Mouse (Mus musculus) frontal cortex, postnatal 14 days (tissue): ENCODE results near the gene Prrc2b.

Experiments used
- DNase-seq, 2 experiments: peaks; one replicate each; pipeline ENCODE4 v3.0.0; 2022; ENCODE audit warnings: low spot score in 2 of 2

The Prrc2b gene

GRCm38 (mm10) chr2:32187019-32187551 lies 36.2 kb downstream of the Prrc2b start:
- DNase-seq, result no peak

DNA sequence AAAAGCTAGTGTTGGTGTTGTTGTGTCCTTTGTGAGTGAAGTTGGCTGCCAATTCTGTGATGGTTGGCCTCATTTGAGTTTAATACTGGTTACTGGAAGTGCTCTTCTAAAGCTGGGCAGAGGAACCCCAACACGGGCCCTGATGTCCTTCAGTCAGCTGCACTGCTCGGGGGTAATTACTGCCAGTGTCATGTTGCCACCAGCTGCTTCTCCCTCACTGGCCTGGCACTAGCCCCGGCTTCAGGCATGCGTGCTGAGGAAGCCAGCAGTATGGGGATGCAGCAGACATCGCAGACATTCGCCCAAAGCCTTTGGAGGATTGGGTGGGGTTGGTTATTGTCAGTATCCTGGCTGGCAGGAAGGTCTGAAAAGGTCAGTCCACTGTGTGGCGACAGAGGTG lies 36.8 kb downstream of the Prrc2b start:
- DNase-seq, result no peak

DNA sequence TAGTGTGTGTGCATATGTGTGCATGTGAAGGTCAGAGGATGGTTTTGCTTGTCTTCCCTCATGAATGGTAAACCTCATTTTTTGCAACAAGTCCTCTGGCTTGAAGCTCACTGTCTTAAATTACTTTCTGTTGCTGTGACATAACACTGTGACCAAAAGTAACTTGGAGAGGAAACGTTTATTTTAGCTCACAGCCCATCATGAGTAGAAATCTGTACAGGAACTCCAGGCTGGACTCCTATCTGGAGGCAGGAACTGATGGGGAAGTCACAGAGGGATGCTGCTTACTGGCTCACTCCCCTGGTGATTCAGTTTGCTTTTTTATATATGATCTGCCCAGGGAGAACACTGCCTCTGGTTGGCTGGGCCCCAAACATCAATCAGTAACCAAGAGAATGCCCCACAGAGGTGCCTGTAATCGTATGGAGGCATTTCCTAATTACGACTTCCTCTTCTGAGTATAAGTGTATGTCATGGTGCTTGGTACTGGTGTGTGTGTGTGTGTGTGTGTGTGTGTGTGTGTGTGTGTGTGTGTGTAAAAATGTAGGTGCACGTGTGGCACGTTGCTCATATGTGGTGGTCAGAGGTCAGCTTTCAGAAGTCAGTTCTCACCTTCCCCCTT lies 38.3 kb downstream of the Prrc2b start:
- no peak for DNase-seq

GRCm38 (mm10) chr2:32190620-32191019 lies 39.7 kb downstream of the Prrc2b start:
- DNase-seq, result no peak

- no peak for DNase-seq
Measured at GRCm38 (mm10) chr2:32191872-32192507, 41.1 kb downstream of the Prrc2b start.

DNA sequence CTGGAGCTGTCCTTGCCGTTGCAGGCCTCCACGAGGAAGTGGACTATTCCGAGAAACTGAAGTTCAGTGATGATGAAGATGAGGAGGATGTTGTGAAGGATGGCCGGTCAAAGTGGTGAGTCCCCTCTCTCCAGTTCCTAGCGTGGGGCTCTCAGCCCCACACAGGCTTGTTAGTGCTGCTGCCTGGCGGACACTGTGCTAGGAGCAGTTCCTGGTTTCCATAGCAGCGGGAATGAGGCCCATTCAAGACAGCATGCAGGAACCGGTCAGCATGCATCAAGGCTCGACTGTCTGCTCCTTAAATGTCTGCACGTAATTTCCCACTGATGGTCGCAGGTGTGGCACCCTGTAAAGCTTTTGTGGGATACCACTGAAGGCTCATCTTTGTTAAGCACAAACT lies 48.1 kb downstream of the Prrc2b start:
- no peak for DNase-seq

DNA sequence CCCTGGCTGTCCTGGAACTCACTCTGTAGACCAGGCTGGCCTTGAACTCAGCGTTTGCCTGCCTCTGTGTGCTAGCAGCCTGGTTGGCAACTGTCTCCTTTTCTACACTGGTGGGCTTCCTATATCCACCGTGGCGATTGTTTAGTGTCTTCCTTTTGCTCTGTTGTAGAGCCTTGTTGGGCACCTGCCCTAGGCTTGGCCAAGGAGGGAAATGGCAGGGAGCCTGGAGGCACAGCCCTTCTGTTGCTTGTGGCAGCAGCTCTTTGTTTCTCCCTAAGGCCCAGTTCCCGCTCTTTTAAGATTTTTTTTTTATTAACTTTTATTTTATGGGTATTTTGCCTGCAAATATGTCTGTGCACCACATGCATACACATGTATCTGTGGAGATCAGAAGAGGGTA lies 49.2 kb downstream of the Prrc2b start:
- DNase-seq, result no peak

DNA sequence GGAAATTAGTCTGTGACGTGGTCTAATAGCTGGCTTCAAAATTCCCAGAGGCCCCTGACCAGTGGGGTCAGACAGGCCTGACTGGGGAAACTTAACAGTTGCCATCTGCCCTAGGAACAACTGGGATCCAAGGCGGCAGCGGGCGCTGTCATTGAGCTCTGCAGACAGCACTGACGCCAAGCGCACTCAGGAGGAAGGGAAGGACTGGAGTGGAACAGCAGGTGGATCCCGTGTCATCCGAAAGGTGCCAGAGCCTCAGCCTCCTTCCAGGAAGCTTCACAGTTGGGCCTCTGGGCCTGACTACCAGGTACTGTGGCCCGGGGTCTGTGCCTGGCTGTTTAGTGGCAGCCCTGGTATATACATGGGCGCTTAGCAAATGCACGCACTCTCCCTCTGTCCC lies 49.8 kb downstream of the Prrc2b start:
- no peak for DNase-seq

- DNase-seq, result no peak
Measured at GRCm38 (mm10) chr2:32201527-32201926, 50.6 kb downstream of the Prrc2b start.

DNA sequence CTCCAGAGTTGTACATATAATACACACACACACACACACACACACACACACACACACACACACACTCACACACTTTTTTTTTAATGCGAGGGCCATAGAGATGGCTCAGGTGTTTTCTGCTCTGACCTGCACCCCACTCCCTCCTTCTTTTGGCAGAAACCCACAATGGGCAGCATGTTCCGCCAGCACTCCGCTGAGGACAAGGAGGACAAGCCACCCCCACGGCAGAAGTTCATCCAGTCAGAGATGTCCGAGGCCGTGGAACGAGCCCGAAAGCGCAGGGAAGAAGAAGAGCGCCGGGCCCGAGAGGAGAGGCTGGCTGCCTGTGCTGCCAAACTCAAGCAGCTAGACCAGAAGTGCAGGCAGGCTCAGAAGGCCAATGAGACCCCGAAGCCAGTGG lies 53.0 kb downstream of the Prrc2b start:
- DNase-seq, result no peak

GRCm38 (mm10) chr2:32207682-32208081 lies 56.8 kb downstream of the Prrc2b start:
- DNase-seq, result no peak

DNA sequence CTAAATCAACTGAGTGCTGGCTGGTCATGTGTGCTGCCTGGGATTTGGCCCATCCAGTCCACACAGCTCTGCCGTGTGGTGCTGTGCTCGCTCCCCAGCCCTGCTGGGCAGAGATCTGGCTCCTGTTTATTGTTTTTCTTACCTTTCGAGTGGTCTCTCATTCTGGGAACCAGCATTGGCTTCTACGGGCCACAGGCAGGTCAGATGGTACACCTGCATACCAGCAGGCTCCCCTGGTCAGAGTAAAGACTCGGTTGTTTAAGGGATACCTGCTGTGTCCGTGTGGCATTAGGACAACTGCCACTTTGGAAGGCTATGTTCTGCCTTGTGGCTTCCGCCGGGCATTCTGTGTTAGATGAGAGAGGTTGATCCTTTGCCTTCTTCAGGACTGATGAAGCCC lies 60.8 kb downstream of the Prrc2b start:
- DNase-seq, result no peak

- no peak for DNase-seq
Measured at GRCm38 (mm10) chr2:32213000-32213399, 62.1 kb downstream of the Prrc2b start.

- DNase-seq, result no peak
Measured at GRCm38 (mm10) chr2:32215576-32215975, 64.7 kb downstream of the Prrc2b start.

GRCm38 (mm10) chr2:32216506-32216905 lies 65.6 kb downstream of the Prrc2b start:
- no peak for DNase-seq

GRCm38 (mm10) chr2:32217656-32218055 lies 66.8 kb downstream of the Prrc2b start:
- DNase-seq, result no peak

DNA sequence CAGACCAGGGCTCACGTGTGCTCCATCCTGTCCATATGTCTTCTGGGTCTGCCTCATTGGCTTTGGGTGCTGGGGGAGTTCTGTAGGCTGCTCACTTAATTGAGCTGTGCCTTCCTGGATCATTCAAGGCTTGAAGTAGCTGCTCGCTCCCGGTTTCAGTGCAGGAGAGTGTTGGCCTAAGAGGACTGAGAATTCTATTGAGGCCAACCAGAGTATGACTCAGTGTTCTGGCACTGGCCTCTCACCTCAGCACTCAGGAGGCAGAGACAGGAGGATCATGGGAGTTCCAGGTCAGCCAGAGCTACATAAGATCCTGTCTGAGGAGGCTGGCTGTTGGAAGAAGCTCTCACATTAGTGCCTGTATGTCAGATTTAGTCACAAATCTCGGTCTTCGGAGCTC lies 67.2 kb downstream of the Prrc2b start:
- no peak for DNase-seq

DNA sequence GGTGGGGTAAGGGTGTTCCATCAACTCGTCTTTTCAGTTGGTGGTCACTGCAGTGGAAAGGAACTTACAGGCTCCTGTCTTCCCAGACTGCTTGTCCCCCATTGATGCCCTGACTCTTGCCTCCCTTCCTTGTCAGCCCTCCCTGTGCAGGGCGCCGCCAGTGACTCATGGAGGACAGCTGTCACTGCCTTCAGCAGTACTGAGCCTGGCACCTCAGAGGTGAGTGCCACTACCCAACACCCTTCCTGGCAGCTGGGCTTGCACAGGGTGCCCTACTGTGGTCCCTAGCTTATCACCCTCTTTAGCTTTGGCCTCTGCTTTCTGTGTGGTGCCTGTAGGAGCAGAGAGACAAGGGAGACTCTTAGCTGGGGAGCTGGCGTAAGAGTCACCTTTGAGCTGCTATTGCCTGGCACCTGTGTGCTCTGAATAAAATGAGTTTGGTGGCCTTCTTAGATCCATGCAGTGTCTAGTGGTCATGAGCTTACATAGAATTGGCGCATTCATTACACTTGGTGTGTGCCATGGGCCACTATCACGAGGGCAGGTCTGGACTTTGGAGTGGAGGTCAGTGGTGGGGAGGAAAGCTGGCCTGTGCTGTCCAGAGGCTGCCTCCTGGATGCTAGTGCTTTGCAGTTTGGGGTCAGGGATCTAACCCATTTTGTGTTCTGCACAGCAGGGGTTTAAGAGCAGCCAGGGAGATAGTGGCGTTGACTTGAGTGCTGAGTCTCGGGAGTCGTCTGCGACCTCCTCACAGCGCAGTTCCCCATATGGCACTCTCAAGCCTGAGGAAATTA lies 67.9 kb downstream of the Prrc2b start:
- DNase-seq, result no peak

DNA sequence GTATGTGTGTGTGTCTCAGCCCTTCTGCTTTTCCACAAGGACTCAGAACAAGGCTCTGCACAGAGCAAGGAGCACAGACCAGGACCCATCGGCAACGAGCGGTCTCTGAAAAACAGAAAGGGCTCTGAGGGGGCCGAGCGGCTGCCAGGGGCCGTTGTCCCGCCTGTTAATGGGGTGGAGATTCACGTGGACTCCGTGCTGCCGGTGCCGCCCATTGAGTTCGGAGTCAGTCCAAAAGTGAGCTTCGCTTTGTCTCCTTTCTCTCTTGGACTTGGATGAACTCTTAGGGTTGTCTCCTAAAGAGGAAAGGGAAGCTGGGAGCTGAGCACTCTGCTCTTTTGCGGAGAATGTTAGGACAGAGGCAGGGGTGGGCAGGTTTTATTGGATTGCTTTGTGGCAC lies 68.6 kb downstream of the Prrc2b start:
- DNase-seq, result no peak

DNA sequence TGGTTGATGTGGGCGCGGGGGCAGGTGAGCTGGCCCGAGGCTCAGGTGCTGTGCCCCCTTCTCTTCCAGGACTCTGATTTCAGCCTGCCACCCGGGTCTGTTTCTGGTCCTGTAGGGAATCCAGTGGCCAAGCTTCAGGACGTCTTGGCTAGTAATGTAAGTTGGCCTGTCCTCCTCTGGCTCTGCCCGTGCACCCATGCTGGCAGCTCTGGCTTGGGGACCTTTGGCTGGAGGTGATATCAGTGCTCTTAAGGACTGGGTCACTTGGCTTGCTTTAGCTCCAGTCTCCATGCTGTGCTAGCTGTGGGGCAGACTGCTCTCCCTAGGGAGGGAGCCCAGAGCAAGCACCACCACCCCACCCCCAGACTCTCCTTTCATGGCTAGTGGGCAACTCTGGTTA lies 69.1 kb downstream of the Prrc2b start:
- no peak for DNase-seq

DNA sequence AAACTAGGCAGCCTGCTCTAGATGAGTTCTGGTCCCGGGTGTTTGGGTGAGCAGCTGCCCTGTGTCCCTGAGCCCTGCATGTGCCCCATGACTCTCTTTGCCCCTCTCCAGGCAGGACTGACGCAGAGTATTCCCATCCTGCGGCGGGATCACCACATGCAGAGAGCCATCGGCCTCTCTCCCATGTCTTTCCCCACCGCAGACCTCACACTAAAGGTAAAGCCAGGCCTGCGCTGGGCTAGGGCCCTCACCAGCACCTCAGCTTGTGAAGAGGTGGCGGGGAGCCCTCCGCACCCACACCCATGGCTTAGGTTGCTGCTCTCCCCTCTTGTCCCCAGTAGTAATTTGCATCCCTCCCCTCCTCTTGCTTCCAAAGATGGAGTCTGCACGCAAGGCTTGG lies 70.1 kb downstream of the Prrc2b start:
- DNase-seq, result no peak

- DNase-seq, result no peak
Measured at GRCm38 (mm10) chr2:32221577-32221976, 70.7 kb downstream of the Prrc2b start.

DNA sequence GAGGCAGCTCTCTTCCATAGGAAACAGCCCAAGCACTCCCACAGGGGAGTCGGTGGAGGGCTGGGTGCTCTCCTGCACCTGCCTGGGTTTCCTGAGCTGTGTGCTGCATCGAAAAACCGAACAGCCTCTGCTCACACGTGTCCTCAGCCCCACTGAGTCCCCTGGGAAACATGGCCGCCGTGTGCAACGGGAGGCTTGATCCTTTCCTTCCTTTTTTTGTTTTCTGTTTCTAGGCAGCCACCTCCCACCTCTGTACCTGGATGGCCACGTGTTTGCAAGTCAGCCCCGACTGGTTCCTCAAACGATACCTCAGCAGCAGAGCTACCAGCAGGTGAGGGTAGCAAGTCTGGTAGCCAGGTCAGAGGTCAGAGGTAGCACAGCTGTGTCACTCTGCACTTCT lies 71.2 kb downstream of the Prrc2b start:
- no peak for DNase-seq
